Mouse (Mus musculus) kidney, adult 2 months (tissue): ENCODE data around the gene Cyp39a1.

ENCODE experiments used
- CTCF ChIP-seq: fragments of 200-500 bp; conservative IDR thresholded peaks from 2 replicates; pipeline ENCODE4 v1.5.1; 2011; ENCODE audit warnings: low read depth, mild to moderate bottlenecking, control low read depth, low read length, moderate library complexity, mixed read lengths; ENCODE audit not compliant: insufficient read depth, insufficient read length
- POLR2A ChIP-seq: fragments of 200-500 bp; IDR thresholded peaks from one replicate; pipeline ENCODE4 v1.6.1; 2011; ENCODE audit warnings: low read depth, low read length, control low read depth

- TF ChIP-seq POLR2A (no peak), CTCF (no peak)
Measured at GRCm38 (mm10) chr17:43734252-43734651, 67.0 kb downstream of the Cyp39a1 start.
